Mouse (Mus musculus): ENCODE measurements at regions not wholly inside any gene's neighbourhood (a gene's known extent, or its start where the extent isn't known, plus 50 kb on each side); places are given as distances from the start of the nearest gene placed in this dataset.
A peak's percentile ranks its signal among the peaks of the same experiment; 100 is the strongest.

GRCm38 (mm10) chrX:60833456-60833855 lies 59.8 kb downstream of the Sox3 start:
- no peak for ATAC-seq
- WGBS = 87% methylated on average over 6 of the region's 6 CpGs
- H3K9ac ChIP-seq = no peak overlapping the region

GRCm38 (mm10) chrX:60831330-60832027 lies 61.8 kb downstream of the Sox3 start:
- Histone ChIP-seq H3K4me3 (replicated peaks) (no peak overlapping the region), H3K27me3 (replicated peaks) (no peaks in the 10 kb centered on the region), H3K27ac (no peak overlapping the region), H3K36me3 (no peaks in the 10 kb centered on the region), H3K4me2 (replicated peaks) (no peak overlapping the region), H3K9ac (no peak overlapping the region), H3K4me1 (replicated peaks) (no peaks in the 10 kb centered on the region), H3K9me3 (no peaks in the 10 kb centered on the region)
- ATAC-seq = no peak
- 43% methylated on average over 19 of the region's 22 CpGs for WGBS

More at GRCm38 (mm10) chrX:60833456-60833855, 59.8 kb downstream of the Sox3 start:
- Histone ChIP-seq H3K4me3 (replicated peaks) (no peak overlapping the region), H3K4me2 (replicated peaks) (no peak overlapping the region), H3K36me3 (no peaks in the 10 kb centered on the region), H3K4me1 (replicated peaks) (no peaks in the 10 kb centered on the region), H3K9me3 (no peaks in the 10 kb centered on the region), H3K27ac (no peak overlapping the region), H3K27me3 (replicated peaks) (no peaks in the 10 kb centered on the region)

GRCm38 (mm10) chrX:60825181-60826080 lies 67.8 kb downstream of the Sox3 start:
- ATAC-seq = no peak
- H3K4me2 ChIP-seq (replicated peaks) = no peak overlapping the region
- 69% methylated on average over 9 of the region's 9 CpGs for WGBS
- no peaks in the 10 kb centered on the region for H3K27me3 ChIP-seq (replicated peaks)
- no peak overlapping the region for H3K9ac ChIP-seq
- H3K4me3 ChIP-seq (replicated peaks) = no peak overlapping the region
- no peaks in the 10 kb centered on the region for H3K4me1 ChIP-seq (replicated peaks)
- H3K36me3 ChIP-seq = no peaks in the 10 kb centered on the region
- no peaks in the 10 kb centered on the region for H3K9me3 ChIP-seq
- H3K27ac ChIP-seq = no peak overlapping the region

GRCm38 (mm10) chrX:60798567-60798966 lies 94.7 kb downstream of the Sox3 start:
- H3K4me2 ChIP-seq (replicated peaks) = no peak overlapping the region
- no peaks in the 10 kb centered on the region for H3K36me3 ChIP-seq
- WGBS = 69% methylated on average over 5 of the region's 5 CpGs
- peak; percentile 80 for ATAC-seq
- no peaks in the 10 kb centered on the region for H3K27me3 ChIP-seq (replicated peaks)
- H3K9ac ChIP-seq = no peak overlapping the region
- no peaks in the 10 kb centered on the region for H3K4me1 ChIP-seq (replicated peaks)
- H3K27ac ChIP-seq = no peak overlapping the region
- H3K9me3 ChIP-seq = no peaks in the 10 kb centered on the region
- no peak overlapping the region for H3K4me3 ChIP-seq (replicated peaks)

- Histone ChIP-seq H3K27ac (no peak overlapping the region), H3K9ac (no peak overlapping the region), H3K4me2 (replicated peaks) (no peak overlapping the region), H3K4me1 (replicated peaks) (no peaks in the 10 kb centered on the region), H3K4me3 (replicated peaks) (no peak overlapping the region), H3K36me3 (no peaks in the 10 kb centered on the region), H3K9me3 (no peaks in the 10 kb centered on the region), H3K27me3 (replicated peaks) (no peaks in the 10 kb centered on the region)
- ATAC-seq = no peak
- WGBS = 40% methylated on average over 5 of the region's 5 CpGs
Observed at GRCm38 (mm10) chrX:60780766-60781165, 112.5 kb downstream of the Sox3 start.

- WGBS = 49% methylated on average over 2 of the region's 2 CpGs
- H3K27me3 ChIP-seq (replicated peaks) = no peaks in the 10 kb centered on the region
- no peak overlapping the region for H3K4me2 ChIP-seq (replicated peaks)
- H3K27ac ChIP-seq = no peak overlapping the region
- no peaks in the 10 kb centered on the region for H3K9me3 ChIP-seq
- H3K4me3 ChIP-seq (replicated peaks) = no peak overlapping the region
- no peaks in the 10 kb centered on the region for H3K36me3 ChIP-seq
- ATAC-seq = peak; percentile 31; the same call in 1 of the 2 replicates
- no peaks in the 10 kb centered on the region for H3K4me1 ChIP-seq (replicated peaks)
- no peak overlapping the region for H3K9ac ChIP-seq
Observed at GRCm38 (mm10) chrX:60780161-60780560, 113.1 kb downstream of the Sox3 start.

GRCm38 (mm10) chrX:60773645-60774044 lies 119.6 kb downstream of the Sox3 start:
- H3K9me3 ChIP-seq = no peaks in the 10 kb centered on the region
- no peak overlapping the region for H3K9ac ChIP-seq
- no peak overlapping the region for H3K27ac ChIP-seq
- no peaks in the 10 kb centered on the region for H3K27me3 ChIP-seq (replicated peaks)
- no peaks in the 10 kb centered on the region for H3K4me1 ChIP-seq (replicated peaks)
- WGBS = 78% methylated on average over 5 of the region's 5 CpGs
- ATAC-seq = no peak
- H3K4me3 ChIP-seq (replicated peaks) = no peak overlapping the region
- no peak overlapping the region for H3K4me2 ChIP-seq (replicated peaks)
- H3K36me3 ChIP-seq = no peaks in the 10 kb centered on the region

- Histone ChIP-seq H3K27me3 (replicated peaks) (no peaks in the 10 kb centered on the region), H3K4me3 (replicated peaks) (no peak overlapping the region), H3K27ac (no peak overlapping the region), H3K4me2 (replicated peaks) (no peak overlapping the region), H3K4me1 (replicated peaks) (no peaks in the 10 kb centered on the region), H3K9ac (no peak overlapping the region), H3K36me3 (no peaks in the 10 kb centered on the region), H3K9me3 (no peaks in the 10 kb centered on the region)
- 39% methylated on average over 1 of the region's 1 CpGs for WGBS
- no peak for ATAC-seq
Observed at GRCm38 (mm10) chrX:60772439-60772838, 120.8 kb downstream of the Sox3 start.

GRCm38 (mm10) chrX:60750456-60750855 lies 142.8 kb downstream of the Sox3 start:
- no peaks in the 10 kb centered on the region for H3K36me3 ChIP-seq

GRCm38 (mm10) chrX:60743971-60744370 lies 149.3 kb downstream of the Sox3 start:
- 87% methylated on average over 3 of the region's 3 CpGs for WGBS
- Histone ChIP-seq H3K4me3 (replicated peaks) (no peak overlapping the region), H3K4me1 (replicated peaks) (no peaks in the 10 kb centered on the region), H3K9me3 (no peaks in the 10 kb centered on the region), H3K36me3 (no peaks in the 10 kb centered on the region), H3K27me3 (replicated peaks) (no peaks in the 10 kb centered on the region), H3K9ac (no peak overlapping the region), H3K27ac (no peak overlapping the region), H3K4me2 (replicated peaks) (no peak overlapping the region)
- ATAC-seq = no peak

More at GRCm38 (mm10) chrX:60750456-60750855, 142.8 kb downstream of the Sox3 start:
- 64% methylated on average over 5 of the region's 5 CpGs for WGBS
- no peaks in the 10 kb centered on the region for H3K27me3 ChIP-seq (replicated peaks)
- H3K9me3 ChIP-seq = no peaks in the 10 kb centered on the region
- H3K27ac ChIP-seq = no peak overlapping the region
- H3K4me2 ChIP-seq (replicated peaks) = no peak overlapping the region
- no peaks in the 10 kb centered on the region for H3K4me1 ChIP-seq (replicated peaks)
- ATAC-seq = no peak
- H3K4me3 ChIP-seq (replicated peaks) = no peak overlapping the region
- H3K9ac ChIP-seq = no peak overlapping the region

GRCm38 (mm10) chrX:60743020-60743707 lies 150.1 kb downstream of the Sox3 start:
- no peak overlapping the region for H3K27ac ChIP-seq
- no peaks in the 10 kb centered on the region for H3K9me3 ChIP-seq
- no peaks in the 10 kb centered on the region for H3K4me1 ChIP-seq (replicated peaks)
- H3K4me3 ChIP-seq (replicated peaks) = no peak overlapping the region
- no peaks in the 10 kb centered on the region for H3K27me3 ChIP-seq (replicated peaks)
- no peak overlapping the region for H3K9ac ChIP-seq
- no peak overlapping the region for H3K4me2 ChIP-seq (replicated peaks)
- 73% methylated on average over 3 of the region's 3 CpGs for whole genome bisulfite sequencing
- H3K36me3 ChIP-seq = no peaks in the 10 kb centered on the region
- no peak for ATAC-seq

GRCm38 (mm10) chrX:60719428-60720151 lies 127.1 kb upstream of the Atp11c start:
- no peak overlapping the region for H3K9ac ChIP-seq
- no peak overlapping the region for H3K27ac ChIP-seq
- ATAC-seq = no peak
- H3K36me3 ChIP-seq = no peaks in the 10 kb centered on the region
- H3K4me1 ChIP-seq (replicated peaks) = no peaks in the 10 kb centered on the region
- no peak overlapping the region for H3K4me2 ChIP-seq (replicated peaks)
- WGBS = 42% methylated on average over 13 of the region's 13 CpGs
- H3K27me3 ChIP-seq (replicated peaks) = no peaks in the 10 kb centered on the region
- H3K9me3 ChIP-seq = no peaks in the 10 kb centered on the region
- no peak overlapping the region for H3K4me3 ChIP-seq (replicated peaks)
